Comparison of ENCODE assay signal across 24 mouse cellular contexts in the genomic region with DNA sequence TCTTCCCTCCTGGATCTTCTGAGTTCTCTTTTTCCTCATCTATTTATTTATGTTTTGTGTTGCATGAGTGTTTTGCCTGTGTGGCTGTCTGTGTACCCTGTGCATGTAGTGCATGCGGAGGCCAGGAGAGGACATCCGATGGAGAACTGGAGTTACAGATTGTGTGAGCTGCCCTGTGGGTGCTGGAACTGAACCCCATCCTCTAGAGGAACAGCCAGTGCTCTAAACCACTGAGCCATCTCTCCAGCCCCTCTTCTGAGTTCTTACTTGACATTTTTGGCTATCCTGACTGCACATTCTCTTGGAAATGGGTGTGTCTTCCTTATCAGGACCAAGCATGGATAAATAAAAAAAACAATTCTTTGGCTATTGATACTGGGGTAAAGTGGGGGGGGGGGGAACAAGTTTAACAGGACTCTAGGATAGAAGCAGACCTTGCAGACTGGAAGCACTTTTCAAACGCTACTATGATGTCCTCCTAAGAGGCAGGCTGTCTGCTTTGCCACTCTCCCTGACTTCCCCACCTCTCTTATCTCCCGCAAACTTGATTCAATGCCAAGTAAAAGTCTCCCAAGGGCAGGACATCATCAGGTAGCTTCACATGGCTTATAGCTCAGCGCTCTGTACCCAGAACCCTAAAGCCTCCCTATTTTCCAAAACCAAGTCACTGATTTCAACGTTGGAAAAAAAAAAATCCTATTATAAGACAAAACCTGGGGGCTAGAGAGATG. TPM values are rescaled to one million over a fixed set of nuclear protein-coding genes. Genes with fewer than 3 reads are reported as not detected.
"Had no signal": no experiment of that assay in that cellular context is flagged by ENCODE, and none has a peak within 500 bp of the region (broad histone marks: within the 10 kb centered on the region; RNA-seq: fewer than 3 reads in every experiment).

No protein-coding gene starts in this region.

- H3K4me1 ChIP-seq: midbrain, embryonic 10.5 days had no signal

- H3K27me3 ChIP-seq: limb, embryonic 12.5 days; limb, embryonic 15.5 days; midbrain, embryonic 13.5 days; neural tube, embryonic 13.5 days had no signal

- ATAC-seq: inflammation-experienced regulatory T-cells, adult 6 months; intestine, embryonic 16.5 days; lung, postnatal 0 days; midbrain, embryonic 13.5 days; midbrain, embryonic 16.5 days had no signal

- H3K4me3 ChIP-seq: limb, embryonic 12.5 days; limb, embryonic 15.5 days; midbrain, embryonic 10.5 days; midbrain, embryonic 13.5 days; myocyte; neural tube, embryonic 13.5 days had no signal

- H3K9ac ChIP-seq: limb, embryonic 12.5 days; limb, embryonic 15.5 days; lung, embryonic 14.5 days; midbrain, embryonic 13.5 days; neural tube, embryonic 13.5 days had no signal

- H3K9me3 ChIP-seq: limb, embryonic 12.5 days; limb, embryonic 15.5 days; midbrain, embryonic 10.5 days; midbrain, embryonic 13.5 days; neural tube, embryonic 13.5 days had no signal

- DNase-seq: kidney, adult 18-20 months; kidney, postnatal 36 days; layer of hippocampus, postnatal 36 days; left cerebral cortex, postnatal 4 days; lung, embryonic 14.5 days; lung, postnatal 4 days; thymus, adult 2 months; thymus, postnatal 14 days; thymus, postnatal 4 days had no signal

- H3K36me3 ChIP-seq: limb, embryonic 12.5 days; limb, embryonic 15.5 days; midbrain, embryonic 10.5 days; midbrain, embryonic 13.5 days; neural tube, embryonic 13.5 days had no signal

- H3K27ac ChIP-seq: kidney, postnatal 0 days; limb, embryonic 12.5 days; limb, embryonic 15.5 days; midbrain, embryonic 10.5 days; midbrain, embryonic 13.5 days; neural tube, embryonic 13.5 days had no signal

- H3K4me2 ChIP-seq: limb, embryonic 12.5 days; limb, embryonic 15.5 days; lung, embryonic 14.5 days; midbrain, embryonic 13.5 days; neural tube, embryonic 13.5 days had no signal

RNA-seq across cellular contexts. Expression of gene Cnga1, which starts 17.1 kb away (rescaled TPM):
- polyA plus RNA-seq: intestine, embryonic 16.5 days; kidney, embryonic 14.5 days; limb, embryonic 12.5 days; limb, embryonic 15.5 days; liver, embryonic 16.5 days; lung, embryonic 14.5 days; lung, postnatal 0 days; midbrain, embryonic 10.5 days; midbrain, embryonic 13.5 days; midbrain, embryonic 16.5 days; myocyte; neural tube, embryonic 13.5 days; small intestine, adult 2 months; stomach, embryonic 16.5 days had no signal
